Mouse (Mus musculus) retina, postnatal 1 day (tissue): Measurements from ENCODE around the gene Alg5.

Experiments used
- DNase-seq: peaks from one replicate; pipeline ENCODE4 v3.0.0-alpha.2; 2012

Alg5 gene

DNA sequence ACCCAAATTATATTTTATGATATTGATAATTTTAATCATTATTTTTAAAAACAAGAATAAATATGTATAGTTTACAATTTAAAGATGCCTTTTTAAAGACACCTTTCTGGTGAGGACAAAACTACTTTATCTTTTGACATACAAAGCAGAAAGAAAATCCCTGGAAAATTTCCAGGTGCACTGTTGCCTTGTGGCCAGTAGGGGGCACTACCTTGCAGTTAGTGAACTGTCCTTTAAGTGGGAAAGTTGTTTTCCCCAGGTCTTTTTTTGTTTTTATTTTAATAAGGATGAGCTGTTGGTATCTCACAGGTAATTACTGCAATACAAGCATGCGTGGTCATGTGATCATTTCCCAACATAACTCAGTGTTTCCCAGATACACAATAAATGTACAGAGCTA, 60.5 kb downstream of the Alg5 start:
- DNase-seq = no peak

DNA sequence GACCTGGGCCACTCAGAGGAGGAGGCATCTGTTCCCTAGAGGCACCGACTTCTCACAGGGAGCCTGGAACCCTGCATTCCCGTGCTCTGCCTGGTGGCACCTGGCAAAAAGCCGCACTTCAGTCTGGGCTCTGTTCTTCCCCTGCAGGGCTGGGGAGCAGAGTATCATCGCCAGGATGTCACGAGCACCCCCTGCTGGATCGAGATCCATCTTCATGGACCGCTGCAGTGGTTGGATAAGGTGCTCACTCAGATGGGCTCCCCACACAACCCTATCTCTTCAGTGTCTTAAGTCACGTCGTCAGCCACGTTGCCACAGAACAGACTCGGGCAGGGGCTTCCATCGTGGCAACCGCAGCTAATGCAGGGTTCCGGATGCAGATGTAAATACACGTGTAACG, 61.9 kb downstream of the Alg5 start:
- DNase-seq = peak; percentile 59
